Mouse (Mus musculus): Measurements from ENCODE around the gene Olfr1354.
"Not testable (repeated sequence)": the region's sequence is repeated elsewhere in the genome, so short reads cannot be mapped to it uniquely, and the experiment has no call there.

Gene Olfr1354

GRCm38 (mm10) chr10:78912871-78913270 lies at the start of gene Olfr1354:
Olfr1354 (plus strand) TSS chr10:78913171.
- not testable (repeated sequence) for DNase-seq

GRCm38 (mm10) chr10:78875240-78875639 lies 37.7 kb upstream of the Olfr1354 start, which contains the start of gene Olfr1355:
Olfr1355 (plus strand) TSS chr10:78875540.
- DNase-seq: no peak

DNA sequence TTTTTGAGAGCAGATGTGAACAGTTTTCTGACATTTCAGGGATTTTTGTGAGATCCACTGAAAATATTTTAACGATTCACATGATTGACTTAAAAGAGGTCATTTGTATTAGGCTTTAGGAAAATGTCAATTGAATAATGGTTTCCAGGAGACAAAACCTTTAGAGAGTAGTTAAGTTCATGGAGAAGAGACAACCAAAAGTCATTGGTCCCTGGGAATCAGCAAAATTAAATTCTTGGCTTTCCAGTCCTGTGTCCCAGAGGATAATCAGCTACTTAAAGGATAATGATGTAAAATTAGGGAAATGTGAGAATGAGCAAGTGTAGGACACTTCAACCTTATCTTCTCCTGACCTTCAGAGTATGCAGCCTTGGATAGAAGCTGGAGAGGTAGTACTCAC lies 37.4 kb downstream of the Olfr1354 start, which contains the start of gene Olfr8:
Gene Olfr8, plus strand, starts transcription at position 301 of the 400 bp plus-strand sequence.
- not testable (repeated sequence) for DNase-seq

DNA sequence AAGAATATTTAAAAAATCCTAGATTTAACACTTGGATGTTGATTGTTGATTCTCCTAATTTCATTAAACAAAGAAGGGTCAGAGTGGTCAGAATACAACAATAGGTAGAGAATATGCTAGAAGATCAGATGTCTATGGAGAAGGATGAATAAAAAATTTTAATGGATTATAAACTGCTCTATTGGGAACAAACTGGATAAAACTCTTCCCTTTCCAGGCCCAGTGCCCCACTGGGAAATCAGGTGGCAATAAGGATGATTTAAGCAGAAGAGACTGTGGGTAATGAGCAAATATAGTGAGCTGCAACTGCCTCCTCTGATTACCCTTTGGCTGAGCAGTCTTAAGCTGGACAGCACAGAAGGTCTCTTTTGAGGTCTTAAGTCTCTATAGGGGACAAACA lies 50.0 kb downstream of the Olfr1354 start, which contains the start of gene Olfr1353:
Gene Olfr1353, plus strand, starts transcription at position 301 of the 400 bp plus-strand sequence.
- DNase-seq: not testable (repeated sequence)
